Mouse (Mus musculus) intestine, embryonic 15.5 days (tissue): ENCODE measurements at regions not wholly inside any gene's neighbourhood (a gene's known extent, or its start where the extent isn't known, plus 50 kb on each side); places are given as distances from the start of the nearest gene placed in this dataset.

ENCODE experiments used
- ATAC-seq: fragments of 200-750 bp; cut with Nextera tagmentation; 2 replicates; pipeline ENCODE4 v1.8.0; 2017; ENCODE audit warnings: moderate TSS enrichment, moderate library complexity
- H3K27ac ChIP-seq: fragments of 300-500 bp; sonication (generic); 2 replicates; pipeline ENCODE4 v1.5.1; 2015; ENCODE audit warnings: mild to moderate bottlenecking, inconsistent platforms
- H3K27me3 ChIP-seq: fragments of 300-500 bp; sonication (generic); replicated peaks from 2 replicates; pipeline ENCODE4 v1.6.1; 2015; ENCODE audit warnings: inconsistent platforms
- H3K36me3 ChIP-seq: fragments of 300-500 bp; sonication (generic); 2 replicates; pipeline ENCODE4 v1.6.1; 2015; ENCODE audit warnings: inconsistent platforms
- H3K4me1 ChIP-seq: fragments of 300-500 bp; sonication (generic); replicated peaks from 2 replicates; pipeline ENCODE4 v1.6.1; 2015; ENCODE audit warnings: inconsistent platforms
- H3K4me2 ChIP-seq: fragments of 300-500 bp; sonication (generic); replicated peaks from 2 replicates; pipeline ENCODE4 v1.6.1; 2015; ENCODE audit warnings: mild to moderate bottlenecking, inconsistent platforms
- H3K4me3 ChIP-seq: fragments of 300-500 bp; sonication (generic); replicated peaks from 2 replicates; pipeline ENCODE4 v1.5.1; 2015; ENCODE audit warnings: inconsistent platforms
- H3K9ac ChIP-seq: fragments of 300-500 bp; sonication (generic); 2 replicates; pipeline ENCODE4 v1.6.1; 2015; ENCODE audit warnings: inconsistent platforms
- H3K9me3 ChIP-seq: fragments of 300-500 bp; sonication (generic); 2 replicates; pipeline ENCODE4 v1.6.1; 2016; ENCODE audit warnings: inconsistent platforms
- WGBS: fragments of 180-500 bp; shearing (Covaris S2); methylation state at CpG from one replicate; pipeline ENCODE4 v1.1.7; 2015; 5-methylcytosine and 5-hydroxymethylcytosine counted together

DNA sequence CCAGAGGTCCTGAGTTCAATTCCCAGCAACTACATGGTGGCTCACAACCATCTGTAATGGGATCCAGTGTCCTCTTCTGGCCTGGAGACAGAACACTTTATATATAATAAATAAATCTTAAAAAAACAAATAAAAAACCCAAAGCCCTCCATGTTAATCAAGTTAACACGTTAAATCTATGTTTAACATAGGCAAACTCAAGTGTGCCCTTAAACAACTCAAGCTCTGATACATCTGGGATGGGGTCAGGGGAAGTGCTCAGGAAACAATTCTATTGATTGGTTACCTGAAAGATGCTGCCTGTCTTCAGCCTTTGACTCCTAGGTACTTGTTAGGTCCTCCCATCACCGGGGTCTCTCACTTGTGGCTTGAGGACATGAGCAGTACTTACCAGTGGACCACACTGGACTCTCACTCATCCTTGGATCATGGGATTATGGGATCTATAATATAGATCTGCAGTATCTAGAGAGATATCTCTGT lies 89.1 kb upstream of the Cpm start:
- H3K27me3 ChIP-seq: no peaks in the 10 kb centered on the region
- no peak for ATAC-seq
- 76% methylated on average over 2 of the region's 2 CpGs for WGBS

DNA sequence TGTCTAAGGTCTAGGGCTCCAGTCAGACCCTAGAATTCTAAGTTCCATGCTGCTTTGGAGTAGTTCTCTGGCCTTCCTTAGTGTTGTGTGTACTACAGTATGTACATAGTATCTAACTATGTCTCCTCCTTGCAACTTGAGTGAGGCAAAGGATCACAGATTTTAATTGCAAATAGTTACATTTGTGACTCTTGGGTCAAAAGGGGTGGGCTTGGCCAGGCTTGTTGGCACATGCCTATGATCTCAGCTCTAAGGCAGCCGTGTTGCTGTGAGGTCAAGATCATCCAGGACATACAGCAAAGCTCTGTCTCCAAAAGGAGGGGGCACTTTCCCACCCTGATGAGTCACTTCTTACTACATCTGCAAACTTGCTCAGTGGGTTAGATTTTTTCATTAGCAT lies 89.8 kb upstream of the Cpm start:
- no peaks in the 10 kb centered on the region for H3K4me1 ChIP-seq
- WGBS: 65% methylated on average over 1 of the region's 1 CpGs
- H3K27ac ChIP-seq: no peak overlapping the region
- no peak overlapping the region for H3K4me2 ChIP-seq
- no peak for ATAC-seq
- H3K9me3 ChIP-seq: no peaks in the 10 kb centered on the region
- H3K9ac ChIP-seq: no peak overlapping the region
- H3K36me3 ChIP-seq: no peaks in the 10 kb centered on the region
- H3K27me3 ChIP-seq: no peaks in the 10 kb centered on the region
- H3K4me3 ChIP-seq: no peak overlapping the region

More for the DNA sequence above, 89.1 kb upstream of the Cpm start:
- no peak overlapping the region for H3K27ac ChIP-seq
- no peak overlapping the region for H3K9ac ChIP-seq
- no peak overlapping the region for H3K4me3 ChIP-seq
- H3K4me2 ChIP-seq: no peak overlapping the region
- H3K36me3 ChIP-seq: no peaks in the 10 kb centered on the region
- no peaks in the 10 kb centered on the region for H3K4me1 ChIP-seq
- H3K9me3 ChIP-seq: no peaks in the 10 kb centered on the region

DNA sequence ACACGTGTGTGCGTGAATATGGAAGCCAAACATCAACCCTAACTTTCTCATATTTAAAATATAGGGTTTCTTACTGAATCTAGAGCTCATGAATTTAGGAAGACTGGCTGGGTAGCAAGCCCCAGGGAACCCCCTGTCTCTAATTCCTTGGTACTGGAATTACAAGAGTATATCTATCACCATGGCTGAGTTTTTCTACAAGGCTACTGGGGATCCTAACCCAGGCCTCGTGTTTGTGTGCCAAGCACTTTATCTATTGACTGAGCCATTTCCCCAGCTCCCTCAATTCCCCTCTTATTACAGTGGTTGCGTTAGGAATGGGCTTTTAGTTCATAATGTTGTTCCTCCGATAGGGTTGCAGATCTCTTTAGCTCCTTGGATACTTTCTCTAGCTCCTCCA lies 90.6 kb upstream of the Cpm start:
- no peak for ATAC-seq
- Histone ChIP-seq H3K4me3 (no peak overlapping the region), H3K27ac (no peak overlapping the region), H3K36me3 (no peaks in the 10 kb centered on the region), H3K9me3 (no peaks in the 10 kb centered on the region), H3K27me3 (no peaks in the 10 kb centered on the region), H3K9ac (no peak overlapping the region), H3K4me1 (no peaks in the 10 kb centered on the region), H3K4me2 (no peak overlapping the region)
- WGBS: 82% methylated on average over 5 of the region's 5 CpGs

DNA sequence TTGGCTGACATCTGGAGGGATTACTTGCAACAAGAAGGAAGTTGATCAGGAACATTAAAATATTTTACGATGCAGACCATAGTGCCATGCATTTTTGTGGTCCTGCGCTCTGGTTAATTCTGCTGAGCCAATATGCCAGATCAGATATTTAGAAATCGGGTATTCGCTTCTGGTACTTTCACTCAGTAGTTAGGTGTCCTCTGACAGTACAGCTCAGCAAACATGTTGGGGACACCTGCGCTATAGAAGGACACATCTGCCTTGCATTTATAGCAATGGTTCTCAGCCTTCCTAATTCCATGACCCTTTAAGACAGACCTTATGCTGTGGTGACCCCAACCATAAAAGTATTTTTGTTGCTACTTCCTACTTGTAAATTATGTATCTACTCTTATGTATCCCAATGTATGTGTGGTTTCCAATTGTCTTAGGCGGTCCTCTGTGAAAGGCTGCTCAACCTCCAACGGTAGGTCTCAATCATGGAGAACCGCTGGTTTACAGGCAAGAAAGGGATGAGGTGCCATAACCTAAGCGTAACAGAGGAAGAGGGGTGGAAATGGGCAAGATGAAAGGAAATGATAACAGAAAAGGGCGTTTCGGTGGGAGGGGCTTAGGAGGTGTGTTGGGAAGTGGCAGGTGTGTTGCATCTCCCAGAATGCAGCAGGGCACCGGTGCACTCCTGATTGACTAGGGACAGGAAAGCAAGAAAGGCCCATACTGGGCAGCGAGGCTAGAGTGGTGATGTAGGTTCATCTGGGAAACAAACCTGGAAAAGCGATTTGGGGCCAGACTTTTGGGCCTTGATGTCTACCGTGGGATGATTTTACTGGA lies 92.3 kb upstream of the Cpm start:
- Histone ChIP-seq H3K9me3 (no peaks in the 10 kb centered on the region), H3K27ac (no peak overlapping the region), H3K4me1 (no peaks in the 10 kb centered on the region), H3K4me2 (no peak overlapping the region), H3K27me3 (no peaks in the 10 kb centered on the region), H3K4me3 (no peak overlapping the region), H3K9ac (no peak overlapping the region), H3K36me3 (no peaks in the 10 kb centered on the region)
- 94% methylated on average over 15 of the region's 15 CpGs for WGBS
- no peak for ATAC-seq

DNA sequence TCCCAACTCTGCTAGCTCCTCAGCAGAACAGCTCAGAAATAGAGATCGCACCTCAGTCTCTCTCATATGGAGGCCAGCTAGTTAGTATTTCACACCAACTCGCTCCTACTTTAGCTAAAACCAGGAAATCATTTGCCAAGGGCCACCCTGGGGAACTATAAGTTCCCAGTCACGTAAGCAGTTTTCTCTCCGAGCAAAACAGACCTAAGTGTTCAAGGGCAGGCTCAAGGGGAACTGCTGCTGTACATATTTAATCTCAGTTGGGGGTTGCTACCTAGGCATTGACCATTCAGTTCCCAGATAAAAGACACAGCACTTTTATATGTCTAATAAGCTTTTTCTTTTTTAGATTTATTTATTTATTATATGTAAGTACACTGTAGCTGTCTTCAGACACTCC lies 93.5 kb upstream of the Cpm start:
- no peaks in the 10 kb centered on the region for H3K4me1 ChIP-seq
- H3K4me3 ChIP-seq: no peak overlapping the region
- H3K9me3 ChIP-seq: no peaks in the 10 kb centered on the region
- H3K4me2 ChIP-seq: no peak overlapping the region
- WGBS: 89% methylated on average over 4 of the region's 4 CpGs
- ATAC-seq: no peak
- no peak overlapping the region for H3K27ac ChIP-seq
- no peaks in the 10 kb centered on the region for H3K27me3 ChIP-seq
- no peak overlapping the region for H3K9ac ChIP-seq
- H3K36me3 ChIP-seq: no peaks in the 10 kb centered on the region

DNA sequence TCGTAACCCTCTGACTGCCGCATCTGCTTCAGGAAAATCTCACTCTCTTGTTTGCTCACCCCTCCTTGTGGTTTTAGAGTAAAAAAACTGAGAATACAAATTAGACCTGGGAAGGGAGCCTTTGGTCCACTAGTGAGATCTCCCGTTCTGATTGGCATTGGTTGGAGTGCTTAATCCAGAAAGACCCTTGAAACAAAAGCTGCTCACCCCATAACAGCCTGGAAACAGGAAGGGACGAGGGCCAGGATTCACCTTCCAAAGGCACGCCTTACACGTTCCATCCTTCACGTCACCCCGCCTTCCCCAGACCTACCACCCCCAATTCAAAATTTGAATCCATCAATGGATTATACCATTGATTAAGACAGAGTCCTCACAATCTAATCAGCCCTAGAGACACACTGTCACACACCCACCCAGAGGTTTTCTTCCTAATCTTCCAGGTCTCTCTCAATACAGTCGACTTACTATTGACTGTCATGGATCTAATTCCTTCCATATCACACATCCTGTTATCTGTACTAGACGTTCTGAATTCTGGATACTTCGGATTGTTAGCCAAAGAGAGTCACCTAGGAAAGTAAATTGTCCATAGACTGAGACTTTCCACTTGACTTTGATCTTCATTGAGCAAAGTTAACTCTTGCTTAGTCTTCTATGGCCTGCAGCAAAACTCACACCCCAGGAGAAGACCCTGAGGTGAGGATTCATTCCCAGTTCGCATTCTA lies 94.1 kb upstream of the Cpm start:
- no peak overlapping the region for H3K27ac ChIP-seq
- no peaks in the 10 kb centered on the region for H3K9me3 ChIP-seq
- no peaks in the 10 kb centered on the region for H3K4me1 ChIP-seq
- 85% methylated on average over 12 of the region's 12 CpGs for WGBS
- no peaks in the 10 kb centered on the region for H3K27me3 ChIP-seq
- H3K9ac ChIP-seq: no peak overlapping the region
- H3K4me3 ChIP-seq: no peak overlapping the region
- no peak for ATAC-seq
- H3K4me2 ChIP-seq: no peak overlapping the region
- H3K36me3 ChIP-seq: no peaks in the 10 kb centered on the region

DNA sequence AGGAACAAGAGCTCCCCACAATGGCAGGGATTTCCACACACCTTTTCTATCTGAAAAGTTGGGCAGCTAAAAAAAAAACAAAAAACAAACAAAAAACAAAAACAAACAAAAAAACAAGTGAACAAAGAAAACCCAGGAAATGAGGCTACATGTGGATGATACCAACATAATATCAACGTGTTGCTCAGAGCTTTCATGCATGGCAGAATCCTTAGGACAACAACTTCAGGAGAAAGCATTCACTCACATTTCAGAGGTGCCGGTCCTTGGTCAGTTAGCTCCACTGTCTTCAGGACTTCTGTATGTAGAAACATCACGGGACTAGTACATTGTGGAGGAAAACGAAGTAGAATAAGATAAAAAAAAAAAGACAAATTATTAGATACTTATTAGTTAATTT lies 94.8 kb upstream of the Cpm start:
- no peaks in the 10 kb centered on the region for H3K4me1 ChIP-seq
- no peak overlapping the region for H3K27ac ChIP-seq
- 89% methylated on average over 4 of the region's 4 CpGs for WGBS
- no peak overlapping the region for H3K4me2 ChIP-seq
- no peaks in the 10 kb centered on the region for H3K27me3 ChIP-seq
- no peaks in the 10 kb centered on the region for H3K9me3 ChIP-seq
- H3K9ac ChIP-seq: no peak overlapping the region
- H3K36me3 ChIP-seq: no peaks in the 10 kb centered on the region
- no peak overlapping the region for H3K4me3 ChIP-seq
- no peak for ATAC-seq

DNA sequence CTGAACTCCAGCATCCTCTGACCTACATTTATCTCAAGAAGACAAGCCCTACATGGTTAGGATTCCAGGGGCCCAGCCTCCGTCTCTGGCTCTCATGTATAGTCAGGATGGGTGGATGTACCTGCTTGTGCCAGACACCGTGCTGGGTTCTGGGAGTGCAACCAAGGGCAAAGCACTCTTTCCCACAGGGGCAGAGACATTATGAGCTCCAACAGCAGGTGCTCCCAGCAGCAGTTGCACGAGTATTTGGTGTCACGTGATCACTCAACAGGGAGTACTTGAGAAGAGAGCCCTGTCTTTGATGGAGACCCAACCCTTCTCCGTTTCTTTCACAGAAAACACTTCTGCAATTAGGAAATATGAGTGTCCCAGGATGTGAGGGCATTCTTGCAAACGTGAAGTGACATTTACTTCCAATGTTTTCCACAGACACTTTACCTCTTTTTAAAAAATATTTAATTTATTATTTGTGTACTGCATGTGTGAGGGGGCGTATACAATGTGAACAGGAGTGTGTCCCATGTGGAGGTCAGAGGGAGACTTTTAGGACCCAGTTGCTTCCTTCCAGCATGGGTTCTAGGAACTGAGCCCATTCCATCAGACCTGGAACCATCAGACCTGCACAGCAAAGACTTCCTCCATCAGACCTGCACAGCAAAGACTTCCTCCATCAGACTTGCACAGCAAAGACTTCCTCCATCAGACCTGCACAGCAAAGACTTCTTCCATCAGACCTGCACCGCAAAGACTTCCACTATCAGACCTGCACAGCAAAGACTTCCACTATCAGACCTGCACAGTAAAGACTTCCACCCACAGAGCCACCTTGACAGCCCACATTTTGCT lies 95.5 kb upstream of the Cpm start:
- Histone ChIP-seq H3K36me3 (no peaks in the 10 kb centered on the region), H3K4me3 (no peak overlapping the region), H3K9ac (no peak overlapping the region), H3K4me1 (no peaks in the 10 kb centered on the region), H3K27me3 (no peaks in the 10 kb centered on the region), H3K27ac (no peak overlapping the region), H3K9me3 (no peaks in the 10 kb centered on the region), H3K4me2 (no peak overlapping the region)
- WGBS: 88% methylated on average over 8 of the region's 8 CpGs
- ATAC-seq: no peak

DNA sequence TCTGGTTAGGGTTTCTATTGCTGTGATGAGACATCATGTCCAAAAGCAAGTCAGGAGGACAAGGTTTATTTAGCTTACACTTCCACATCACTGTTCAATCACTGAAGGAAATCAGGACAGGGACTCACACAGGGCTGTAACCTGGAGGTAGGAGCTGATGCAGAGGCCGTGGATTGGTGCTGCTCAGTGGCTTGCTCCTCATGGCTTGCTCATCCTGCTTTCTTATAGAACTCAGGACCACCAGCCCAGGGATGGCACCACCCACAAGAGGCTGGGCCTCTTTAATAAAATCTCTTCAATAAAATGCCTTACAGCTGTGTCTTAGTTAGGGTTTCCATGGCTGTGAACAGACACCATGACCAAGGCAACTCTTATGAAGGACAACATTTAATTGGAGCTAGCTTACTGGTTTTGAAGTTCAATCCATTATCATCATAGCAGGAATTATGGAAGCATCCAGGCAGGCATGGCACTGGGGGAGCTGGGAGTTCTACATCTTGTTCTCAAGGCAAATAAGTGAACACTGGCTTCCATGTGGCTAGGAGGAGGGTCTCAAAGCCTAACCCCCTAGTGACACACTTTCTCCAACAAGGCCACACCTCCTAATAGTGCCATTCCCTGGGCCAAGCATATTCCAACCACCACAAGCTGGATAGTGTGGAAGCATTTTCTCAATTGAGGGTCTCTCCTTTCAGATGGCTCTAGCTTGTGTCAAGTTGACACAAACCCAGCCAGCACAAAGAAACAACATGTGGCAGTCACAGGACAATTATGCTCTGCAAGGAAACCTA lies 96.4 kb upstream of the Cpm start:
- Histone ChIP-seq H3K4me1 (no peaks in the 10 kb centered on the region), H3K4me2 (no peak overlapping the region), H3K9me3 (no peaks in the 10 kb centered on the region), H3K27ac (no peak overlapping the region), H3K4me3 (no peak overlapping the region), H3K27me3 (no peaks in the 10 kb centered on the region), H3K36me3 (no peaks in the 10 kb centered on the region), H3K9ac (no peak overlapping the region)
- 100% methylated on average over 1 of the region's 1 CpGs for WGBS
- no peak for ATAC-seq

DNA sequence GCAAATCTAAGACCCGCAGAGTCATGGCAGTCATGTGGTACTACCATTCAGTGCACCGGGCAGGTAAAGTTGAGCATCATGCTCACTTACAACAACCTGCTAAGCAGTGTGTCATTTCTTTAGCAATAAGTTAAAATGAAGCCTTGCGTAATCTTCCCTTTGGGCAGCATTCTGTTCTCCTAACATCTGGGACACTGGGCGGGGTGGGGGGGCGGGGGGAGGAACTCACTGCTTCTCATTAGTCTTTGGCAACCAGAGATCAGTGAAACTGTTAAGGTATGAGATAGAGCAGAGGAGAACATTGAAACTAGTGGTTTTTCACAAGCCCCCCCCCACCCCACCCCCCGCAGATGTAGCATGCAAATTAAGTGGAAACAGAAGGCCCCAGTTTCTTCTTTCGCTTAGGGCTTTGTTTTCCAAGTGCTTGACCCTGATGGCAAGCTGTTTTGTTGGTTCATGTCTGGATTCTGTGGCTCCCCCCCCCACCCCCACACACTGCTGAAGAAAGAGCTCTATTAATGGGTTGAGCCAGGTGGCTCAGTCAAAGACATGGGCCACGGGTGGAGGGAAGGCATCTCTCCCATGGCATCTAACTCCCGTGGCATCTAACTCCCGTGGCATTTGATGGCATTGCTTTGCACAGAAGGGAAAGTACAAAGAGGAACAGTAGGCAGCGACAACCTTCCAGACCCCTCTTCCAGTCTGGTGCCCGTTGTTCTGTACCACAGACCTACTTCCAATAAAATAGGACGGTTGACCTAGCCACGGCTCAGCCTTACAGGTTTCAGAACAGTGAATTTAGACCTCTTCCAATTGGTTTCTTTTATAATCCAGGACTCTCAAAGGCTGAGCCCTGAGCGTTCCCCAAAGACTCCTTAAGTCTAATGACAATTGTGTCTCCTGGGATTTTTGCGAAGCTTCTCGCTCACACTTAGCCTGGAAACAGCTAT lies 97.2 kb upstream of the Cpm start:
- ATAC-seq: no peak
- Histone ChIP-seq H3K27me3 (no peaks in the 10 kb centered on the region), H3K4me1 (no peaks in the 10 kb centered on the region), H3K9me3 (no peaks in the 10 kb centered on the region), H3K9ac (no peak overlapping the region), H3K27ac (no peak overlapping the region), H3K4me3 (no peak overlapping the region), H3K36me3 (no peaks in the 10 kb centered on the region), H3K4me2 (no peak overlapping the region)
- 89% methylated on average over 17 of the region's 17 CpGs for WGBS
